Mouse (Mus musculus) hindbrain, embryonic 11.5 days (tissue): ENCODE measurements around the gene Rcn1. TPM values are rescaled to one million over a fixed set of nuclear protein-coding genes. Genes with fewer than 3 reads are reported as not detected.

Source experiments
- ATAC-seq: fragments of 200-750 bp; cut with Nextera tagmentation; 2 replicates; pipeline ENCODE4 v1.8.0; 2017; ENCODE audit warnings: mild to moderate bottlenecking, moderate TSS enrichment, moderate library complexity; ENCODE audit not compliant: low FRiP score
- DNase-seq: peaks from one replicate; pipeline ENCODE4 v3.0.0-alpha.2; 2015; ENCODE audit warnings: low spot score
- H3K27ac ChIP-seq: fragments of 300-500 bp; sonication (generic); 2 replicates; pipeline ENCODE4 v1.5.1; 2014; ENCODE audit warnings: mild to moderate bottlenecking, low read depth, low read length
- H3K27me3 ChIP-seq: fragments of 300-500 bp; sonication (generic); 2 replicates; pipeline ENCODE4 v1.6.1; 2014; ENCODE audit warnings: mild to moderate bottlenecking, low read length, moderate library complexity, mixed read lengths; ENCODE audit not compliant: control insufficient read depth, insufficient read depth
- H3K36me3 ChIP-seq: fragments of 300-500 bp; sonication (generic); 2 replicates; pipeline ENCODE4 v1.6.1; 2014; ENCODE audit warnings: mild to moderate bottlenecking, low read length, moderate library complexity, mixed read lengths; ENCODE audit not compliant: control insufficient read depth, insufficient read depth
- H3K4me1 ChIP-seq: fragments of 300-500 bp; sonication (generic); replicated peaks from 2 replicates; pipeline ENCODE4 v1.6.1; 2014; ENCODE audit warnings: low read length, mixed read lengths; ENCODE audit not compliant: control insufficient read depth, insufficient read depth
- H3K4me2 ChIP-seq: fragments of 300-500 bp; sonication (generic); replicated peaks from 2 replicates; pipeline ENCODE4 v1.6.1; 2014; ENCODE audit warnings: mild to moderate bottlenecking, low read depth, low read length
- H3K4me3 ChIP-seq: fragments of 300-500 bp; sonication (generic); 2 replicates; pipeline ENCODE4 v1.5.1; 2014; ENCODE audit warnings: low read depth, low read length
- H3K9ac ChIP-seq: fragments of 300-500 bp; sonication (generic); 2 replicates; pipeline ENCODE4 v1.6.1; 2014; ENCODE audit warnings: low read depth, low read length
- H3K9me3 ChIP-seq: fragments of 300-500 bp; sonication (generic); 2 replicates; pipeline ENCODE4 v1.6.1; 2016; ENCODE audit warnings: low read length; ENCODE audit not compliant: control insufficient read depth
- WGBS: fragments of 180-500 bp; shearing (Covaris S2); extraction: QIAGEN DNeasy Blood & Tissue Kit; methylation state at CpG from one replicate; pipeline ENCODE4 v1.1.7; 2014; 5-methylcytosine and 5-hydroxymethylcytosine counted together
- polyA plus RNA-seq: library from polyadenylated mRNA; unstranded; fragments of >200 nt; fragmentation: Nextera tagmentation; extraction: Ambion mirVana; gene quantifications from 2 replicates; pipeline ENCODE4 v1.2.1, GENCODE M21; 2014

Gene Rcn1
- polyA plus RNA-seq, 1 experiment from 2014 or later, result 69.7 TPM

- peaks cover 3% of the 10 kb centered on the region for H3K4me1 ChIP-seq
- no peaks in the 10 kb centered on the region for H3K36me3 ChIP-seq
- no peak overlapping the region for H3K4me2 ChIP-seq
- H3K9ac ChIP-seq, result no peak overlapping the region
- no peak overlapping the region for H3K4me3 ChIP-seq
- H3K27me3 ChIP-seq, result no peaks in the 10 kb centered on the region
- no peak for DNase-seq
- WGBS, result 91% methylated on average over 4 of the region's 4 CpGs
- H3K27ac ChIP-seq, result no peak overlapping the region
- H3K9me3 ChIP-seq, result no peaks in the 10 kb centered on the region
- ATAC-seq, result no peak
These were observed 1.4 kb upstream of the Rcn1 start for GRCm38 (mm10) chr2:105400558-105400957.

- no peaks in the 10 kb centered on the region for H3K9me3 ChIP-seq
- H3K9ac ChIP-seq, result peak overlapping the region; percentile 86
- H3K4me2 ChIP-seq, result peak overlapping the region; percentile 96
- peak overlapping the region; percentile 77 for H3K4me3 ChIP-seq
- peaks cover 3% of the 10 kb centered on the region for H3K4me1 ChIP-seq
- H3K27me3 ChIP-seq, result no peaks in the 10 kb centered on the region
- H3K36me3 ChIP-seq, result no peaks in the 10 kb centered on the region
- DNase-seq (peak; percentile 67), ATAC-seq (peak; percentile 73)
- peak overlapping the region; percentile 83 for H3K27ac ChIP-seq
- WGBS, result under 1% methylated on average over 31 of the region's 31 CpGs
These were observed 459 bp downstream of the Rcn1 start for GRCm38 (mm10) chr2:105398636-105399084.

GRCm38 (mm10) chr2:105397446-105398211, 1.5 kb downstream of the Rcn1 start:
- Histone ChIP-seq H3K9me3 (no peaks in the 10 kb centered on the region), H3K27ac (no peak overlapping the region; the same call in 1 of the 2 replicates), H3K4me1 (peaks cover 3% of the 10 kb centered on the region), H3K4me3 (peak overlapping the region; percentile 77), H3K4me2 (peak overlapping the region; percentile 96), H3K36me3 (no peaks in the 10 kb centered on the region), H3K9ac (peak overlapping the region; percentile 86), H3K27me3 (no peaks in the 10 kb centered on the region)
- ATAC-seq (no peak), DNase-seq (peak; percentile 21)
- 32% methylated on average over 5 of the region's 5 CpGs for WGBS

GRCm38 (mm10) chr2:105396066-105396465, 3.1 kb downstream of the Rcn1 start:
- Histone ChIP-seq H3K27ac (no peak overlapping the region), H3K27me3 (no peaks in the 10 kb centered on the region), H3K36me3 (no peaks in the 10 kb centered on the region), H3K4me1 (peaks cover 3% of the 10 kb centered on the region), H3K9me3 (no peaks in the 10 kb centered on the region), H3K4me2 (no peak overlapping the region), H3K4me3 (no peak overlapping the region), H3K9ac (no peak overlapping the region)
- WGBS, result 96% methylated on average over 9 of the region's 9 CpGs
- DNase-seq, result no peak
- no peak for ATAC-seq

- H3K27ac ChIP-seq, result no peak overlapping the region
- no peaks in the 10 kb centered on the region for H3K36me3 ChIP-seq
- whole genome bisulfite sequencing, result 92% methylated on average over 4 of the region's 4 CpGs
- H3K4me1 ChIP-seq, result peaks cover 3% of the 10 kb centered on the region
- H3K9ac ChIP-seq, result no peak overlapping the region
- no peak for ATAC-seq
- H3K4me2 ChIP-seq, result no peak overlapping the region
- DNase-seq, result no peak
- no peak overlapping the region for H3K4me3 ChIP-seq
- H3K9me3 ChIP-seq, result no peaks in the 10 kb centered on the region
- no peaks in the 10 kb centered on the region for H3K27me3 ChIP-seq
These were observed 4.7 kb downstream of the Rcn1 start for GRCm38 (mm10) chr2:105394375-105394774.

- Histone ChIP-seq H3K27me3 (no peaks in the 10 kb centered on the region), H3K36me3 (0 out of 2 replicates have a peak, but pooled peaks cover 3% of the 10 kb centered on the region), H3K4me2 (no peak overlapping the region), H3K27ac (no peak overlapping the region), H3K4me1 (no peaks in the 10 kb centered on the region), H3K9ac (no peak overlapping the region), H3K9me3 (no peaks in the 10 kb centered on the region), H3K4me3 (no peak overlapping the region)
- 89% methylated on average over 2 of the region's 2 CpGs for WGBS
- ATAC-seq (no peak), DNase-seq (no peak)
These were observed 6.6 kb downstream of the Rcn1 start for GRCm38 (mm10) chr2:105392514-105392913.

- ATAC-seq (no peak), DNase-seq (no peak)
- H3K36me3 ChIP-seq, result 0 out of 2 replicates have a peak, but pooled peaks cover 6% of the 10 kb centered on the region
- H3K4me2 ChIP-seq, result no peak overlapping the region
- H3K4me3 ChIP-seq, result no peak overlapping the region
- no peak overlapping the region for H3K27ac ChIP-seq
- H3K9me3 ChIP-seq, result no peaks in the 10 kb centered on the region
- H3K27me3 ChIP-seq, result no peaks in the 10 kb centered on the region
- no peaks in the 10 kb centered on the region for H3K4me1 ChIP-seq
- WGBS, result 95% methylated on average over 4 of the region's 4 CpGs
- no peak overlapping the region for H3K9ac ChIP-seq
These were observed 7.7 kb downstream of the Rcn1 start for GRCm38 (mm10) chr2:105391414-105391784.

- Histone ChIP-seq H3K4me1 (no peaks in the 10 kb centered on the region), H3K36me3 (0 out of 2 replicates have a peak, but pooled peaks cover 6% of the 10 kb centered on the region), H3K4me3 (no peak overlapping the region), H3K9me3 (no peaks in the 10 kb centered on the region), H3K9ac (no peak overlapping the region), H3K27ac (no peak overlapping the region), H3K27me3 (no peaks in the 10 kb centered on the region), H3K4me2 (no peak overlapping the region)
- ATAC-seq, result no peak
- WGBS, result 87% methylated on average over 6 of the region's 6 CpGs
- DNase-seq, result no peak
These were observed 8.3 kb downstream of the Rcn1 start for GRCm38 (mm10) chr2:105390653-105391413.
